Mouse (Mus musculus): ENCODE data around the gene Kbtbd7. TPM values are rescaled to one million over a fixed set of nuclear protein-coding genes. Genes with fewer than 3 reads are reported as not detected.
A peak's percentile ranks its signal among the peaks of the same experiment; 100 is the strongest.

Kbtbd7 gene
- 22.0 and 22.8 TPM in 2 replicates for polyA plus RNA-seq (2014; fragmentation: Nextera tagmentation; extraction: Ambion mirVana)

DNA sequence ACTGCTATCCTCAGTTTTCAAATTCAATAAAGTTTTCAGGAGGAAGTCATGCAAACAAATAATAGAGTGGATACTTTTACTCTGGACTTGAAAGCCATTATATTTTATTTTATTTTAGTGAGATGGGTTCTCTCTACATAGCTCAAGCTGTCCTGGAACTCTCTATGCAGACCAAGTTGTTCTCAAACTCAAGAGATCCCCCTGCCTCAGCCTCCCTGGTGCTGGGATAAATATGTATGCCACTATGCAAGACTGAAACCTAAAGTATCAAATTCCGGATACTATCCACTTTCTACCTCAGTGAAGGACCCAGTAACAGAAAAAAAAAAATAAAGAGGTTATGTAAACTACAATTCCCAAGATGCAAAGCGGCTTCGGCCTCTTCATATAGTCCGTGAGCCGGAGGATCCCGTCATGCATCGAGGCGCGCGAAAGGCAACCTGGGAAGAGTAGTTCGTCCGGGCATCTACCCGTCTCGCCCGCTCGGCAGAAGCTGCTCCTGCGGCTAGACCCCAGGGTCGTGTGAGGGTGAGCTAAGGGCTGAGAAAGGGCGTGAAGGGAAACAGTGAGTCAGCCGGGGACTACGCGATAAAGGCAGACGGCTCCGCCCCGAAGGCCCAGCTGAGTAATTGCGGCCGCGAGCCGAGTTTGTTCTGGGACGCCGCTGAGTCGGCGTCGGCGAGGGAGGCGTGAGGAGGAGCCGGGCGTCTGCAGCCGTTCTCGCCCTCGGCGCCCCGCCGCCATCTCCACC lies at the start of gene Kbtbd7:
Kbtbd7 (plus strand) TSS at position 533 of the 751 bp plus-strand sequence.
- DNase-seq (ENCODE audit: low spot score) = peak; percentile 96
- H3K36me3 ChIP-seq (replicated peaks; ENCODE audit: control insufficient read depth, insufficient read depth, low read depth, low read length) = peaks cover 5% of the 10 kb centered on the region
- peak within 1 kb of the TSS; percentile 40 for H3K4me2 ChIP-seq (ENCODE audit: low read depth, low read length)
- H3K9ac ChIP-seq (replicated peaks; ENCODE audit: low read length) = peak within 1 kb of the TSS; percentile 75
- WGBS = under 1% methylated on average over 44 of the region's 44 CpGs
- peak within 1 kb of the TSS; percentile 50 for H3K4me3 ChIP-seq (ENCODE audit: low read depth, low read length)
- no peaks in the 10 kb centered on the region for H3K4me1 ChIP-seq (ENCODE audit: control insufficient read depth, insufficient read depth, low read length)
- H3K27me3 ChIP-seq (ENCODE audit: control insufficient read depth, insufficient read depth, low read length) = no peaks in the 10 kb centered on the region
- peaks cover 10% of the 10 kb centered on the region; the same call in 1 of the 2 replicates for H3K9me3 ChIP-seq (replicated peaks; ENCODE audit: control insufficient read depth, low read length)
- H3K27ac ChIP-seq (replicated peaks; ENCODE audit: low read depth, low read length) = 0 out of 2 replicates have a peak within 1 kb of the TSS, but pooled peaks have one; percentile 38
- peak; percentile 98 for ATAC-seq (replicated peaks; ENCODE audit: insufficient number of reproducible peaks, low FRiP score, low TSS enrichment, low read depth)

DNA sequence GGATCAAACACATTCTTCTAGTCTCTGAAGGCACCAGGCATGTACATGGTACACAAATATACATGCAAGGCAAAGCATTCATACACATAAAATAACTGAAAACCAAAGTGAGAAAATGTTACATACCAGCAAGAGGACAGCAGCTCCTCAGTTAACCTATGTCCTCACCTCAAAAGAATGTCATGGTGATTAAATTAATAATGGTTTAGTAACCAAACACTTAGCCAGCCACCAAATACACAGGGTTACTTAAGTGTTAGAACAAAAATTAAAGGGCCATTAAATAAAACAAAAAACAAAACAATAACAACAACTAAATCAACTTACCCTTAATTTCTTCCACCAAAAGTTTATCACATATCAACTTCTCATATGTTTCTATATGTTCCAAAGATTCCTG lies 49.3 kb upstream of the Kbtbd7 start:
- Histone ChIP-seq H3K36me3 (replicated peaks; ENCODE audit: control insufficient read depth, insufficient read depth, low read depth, low read length) (peaks cover 2% of the 10 kb centered on the region; the same call in 1 of the 2 replicates), H3K4me2 (ENCODE audit: low read depth, low read length) (no peak overlapping the region), H3K4me3 (ENCODE audit: low read depth, low read length) (no peak overlapping the region), H3K9ac (replicated peaks; ENCODE audit: low read length) (no peak overlapping the region), H3K4me1 (ENCODE audit: control insufficient read depth, insufficient read depth, low read length) (no peaks in the 10 kb centered on the region), H3K27me3 (ENCODE audit: control insufficient read depth, insufficient read depth, low read length) (no peaks in the 10 kb centered on the region), H3K9me3 (replicated peaks; ENCODE audit: control insufficient read depth, low read length) (no peaks in the 10 kb centered on the region), H3K27ac (replicated peaks; ENCODE audit: low read depth, low read length) (no peak overlapping the region)
- DNase-seq (ENCODE audit: low spot score) = no peak
- ATAC-seq (replicated peaks; ENCODE audit: insufficient number of reproducible peaks, low FRiP score, low TSS enrichment, low read depth) = no peak

- 93% methylated on average over 7 of the region's 7 CpGs for WGBS
- Histone ChIP-seq H3K27me3 (ENCODE audit: control insufficient read depth, insufficient read depth, low read length) (no peaks in the 10 kb centered on the region), H3K36me3 (replicated peaks; ENCODE audit: control insufficient read depth, insufficient read depth, low read depth, low read length) (0 out of 2 replicates have a peak, but pooled peaks cover 2% of the 10 kb centered on the region)
Measured at GRCm38 (mm10) chr14:79383120-79383519, 43.2 kb upstream of the Kbtbd7 start.

GRCm38 (mm10) chr14:79388304-79388703 lies 38.0 kb upstream of the Kbtbd7 start:
- DNase-seq (ENCODE audit: low spot score) (no peak), ATAC-seq (replicated peaks; ENCODE audit: insufficient number of reproducible peaks, low FRiP score, low TSS enrichment, low read depth) (no peak)
- Histone ChIP-seq H3K9ac (replicated peaks; ENCODE audit: low read length) (no peak overlapping the region), H3K4me2 (ENCODE audit: low read depth, low read length) (no peak overlapping the region), H3K9me3 (replicated peaks; ENCODE audit: control insufficient read depth, low read length) (no peaks in the 10 kb centered on the region), H3K27ac (replicated peaks; ENCODE audit: low read depth, low read length) (no peak overlapping the region), H3K4me1 (ENCODE audit: control insufficient read depth, insufficient read depth, low read length) (no peaks in the 10 kb centered on the region), H3K27me3 (ENCODE audit: control insufficient read depth, insufficient read depth, low read length) (no peaks in the 10 kb centered on the region), H3K36me3 (replicated peaks; ENCODE audit: control insufficient read depth, insufficient read depth, low read depth, low read length) (no peaks in the 10 kb centered on the region), H3K4me3 (ENCODE audit: low read depth, low read length) (no peak overlapping the region)
- 91% methylated on average over 3 of the region's 3 CpGs for WGBS

More at GRCm38 (mm10) chr14:79383120-79383519, 43.2 kb upstream of the Kbtbd7 start:
- H3K4me3 ChIP-seq (ENCODE audit: low read depth, low read length) = no peak overlapping the region
- H3K4me2 ChIP-seq (ENCODE audit: low read depth, low read length) = no peak overlapping the region
- no peak overlapping the region for H3K27ac ChIP-seq (replicated peaks; ENCODE audit: low read depth, low read length)
- H3K4me1 ChIP-seq (ENCODE audit: control insufficient read depth, insufficient read depth, low read length) = no peaks in the 10 kb centered on the region
- no peak for ATAC-seq (replicated peaks; ENCODE audit: insufficient number of reproducible peaks, low FRiP score, low TSS enrichment, low read depth)
- DNase-seq (ENCODE audit: low spot score) = no peak
- H3K9me3 ChIP-seq (replicated peaks; ENCODE audit: control insufficient read depth, low read length) = no peaks in the 10 kb centered on the region
- no peak overlapping the region for H3K9ac ChIP-seq (replicated peaks; ENCODE audit: low read length)

- peak overlapping the region; percentile 97 for H3K27ac ChIP-seq (replicated peaks; ENCODE audit: low read depth, low read length)
- WGBS = 1% methylated on average over 16 of the region's 16 CpGs
- H3K4me1 ChIP-seq (ENCODE audit: control insufficient read depth, insufficient read depth, low read length) = no peaks in the 10 kb centered on the region
- H3K9ac ChIP-seq (replicated peaks; ENCODE audit: low read length) = peak overlapping the region; percentile 96
- no peaks in the 10 kb centered on the region for H3K9me3 ChIP-seq (replicated peaks; ENCODE audit: control insufficient read depth, low read length)
- ATAC-seq (replicated peaks; ENCODE audit: insufficient number of reproducible peaks, low FRiP score, low TSS enrichment, low read depth) = no peak
- no peaks in the 10 kb centered on the region for H3K36me3 ChIP-seq (replicated peaks; ENCODE audit: control insufficient read depth, insufficient read depth, low read depth, low read length)
- peak; percentile 32 for DNase-seq (ENCODE audit: low spot score)
- H3K4me3 ChIP-seq (ENCODE audit: low read depth, low read length) = peak overlapping the region; percentile 78
- peak overlapping the region; percentile 80 for H3K4me2 ChIP-seq (ENCODE audit: low read depth, low read length)
- H3K27me3 ChIP-seq (ENCODE audit: control insufficient read depth, insufficient read depth, low read length) = no peaks in the 10 kb centered on the region
Measured at GRCm38 (mm10) chr14:79389438-79390264, 36.7 kb upstream of the Kbtbd7 start.

- H3K4me3 ChIP-seq (ENCODE audit: low read depth, low read length) = peak within 1 kb of the TSS; percentile 78
- peak within 1 kb of the TSS; percentile 96 for H3K9ac ChIP-seq (replicated peaks; ENCODE audit: low read length)
- no peaks in the 10 kb centered on the region for H3K9me3 ChIP-seq (replicated peaks; ENCODE audit: control insufficient read depth, low read length)
- ATAC-seq (replicated peaks; ENCODE audit: insufficient number of reproducible peaks, low FRiP score, low TSS enrichment, low read depth) = peak; percentile 95
- peak; percentile 97 for DNase-seq (ENCODE audit: low spot score)
- no peaks in the 10 kb centered on the region for H3K36me3 ChIP-seq (replicated peaks; ENCODE audit: control insufficient read depth, insufficient read depth, low read depth, low read length)
- H3K4me2 ChIP-seq (ENCODE audit: low read depth, low read length) = peak within 1 kb of the TSS; percentile 80
- peak within 1 kb of the TSS; percentile 97 for H3K27ac ChIP-seq (replicated peaks; ENCODE audit: low read depth, low read length)
- under 1% methylated on average over 71 of the region's 71 CpGs for WGBS
- no peaks in the 10 kb centered on the region for H3K27me3 ChIP-seq (ENCODE audit: control insufficient read depth, insufficient read depth, low read length)
- H3K4me1 ChIP-seq (ENCODE audit: control insufficient read depth, insufficient read depth, low read length) = no peaks in the 10 kb centered on the region
Measured at GRCm38 (mm10) chr14:79390265-79390926, 35.9 kb upstream of the Kbtbd7 start, which contains the start of gene Naa16. TSS of gene Naa16 (minus strand) at chr14:79390778.

DNA sequence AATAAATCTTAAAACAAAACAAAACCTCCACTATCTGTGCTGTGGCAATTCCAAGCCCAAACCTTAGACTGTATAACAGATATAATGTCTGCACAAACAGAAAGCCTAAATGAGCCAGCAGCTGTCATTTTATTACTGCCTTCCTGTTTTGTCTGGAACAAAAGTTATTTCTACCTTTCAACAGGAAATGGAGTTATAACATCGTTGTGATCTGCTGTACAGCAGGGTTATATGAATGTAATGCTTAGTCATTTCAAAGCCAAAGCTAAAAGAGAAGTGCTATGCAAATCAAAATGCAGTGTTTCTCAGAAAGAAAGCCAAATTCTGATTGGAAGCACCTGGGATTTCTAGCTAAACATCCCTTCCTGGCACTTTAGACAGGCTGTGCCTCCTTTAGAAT lies 33.0 kb upstream of the Kbtbd7 start:
- Histone ChIP-seq H3K27ac (replicated peaks; ENCODE audit: low read depth, low read length) (no peak overlapping the region), H3K27me3 (ENCODE audit: control insufficient read depth, insufficient read depth, low read length) (no peaks in the 10 kb centered on the region), H3K4me2 (ENCODE audit: low read depth, low read length) (no peak overlapping the region), H3K4me3 (ENCODE audit: low read depth, low read length) (no peak overlapping the region), H3K36me3 (replicated peaks; ENCODE audit: control insufficient read depth, insufficient read depth, low read depth, low read length) (no peaks in the 10 kb centered on the region), H3K9ac (replicated peaks; ENCODE audit: low read length) (no peak overlapping the region), H3K4me1 (ENCODE audit: control insufficient read depth, insufficient read depth, low read length) (no peaks in the 10 kb centered on the region), H3K9me3 (replicated peaks; ENCODE audit: control insufficient read depth, low read length) (no peaks in the 10 kb centered on the region)
- DNase-seq (ENCODE audit: low spot score) (no peak), ATAC-seq (replicated peaks; ENCODE audit: insufficient number of reproducible peaks, low FRiP score, low TSS enrichment, low read depth) (no peak)
- 67% methylated on average over 1 of the region's 1 CpGs for WGBS
